Mouse (Mus musculus) cerebral cortex, adult 2 months (tissue): ENCODE results near the gene Hist1h2bf.

Experiments used
- WGBS: fragments of 180-500 bp; shearing (Covaris S2); methylation state at CpG from one replicate; pipeline ENCODE4 v1.1.7; 2018; 5-methylcytosine and 5-hydroxymethylcytosine counted together

Gene Hist1h2bf

DNA sequence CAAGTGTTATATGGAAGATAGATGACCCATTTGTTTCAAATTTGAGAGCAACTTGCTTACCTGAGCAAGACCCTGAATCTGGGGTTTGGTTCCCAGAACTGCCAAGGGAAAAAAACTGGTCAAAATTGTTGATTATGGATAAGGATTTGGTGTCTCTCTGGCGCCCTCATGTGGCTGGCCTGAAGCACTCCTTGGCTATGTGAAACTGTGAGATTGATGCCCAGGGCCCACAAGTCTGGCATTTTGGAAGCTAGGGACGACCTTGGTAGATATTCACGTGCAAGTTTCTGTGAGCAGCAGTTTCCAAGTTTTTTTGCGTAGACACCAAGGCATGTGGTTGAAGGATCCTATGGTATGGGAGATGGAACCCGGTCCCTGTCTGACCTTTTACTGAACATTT, 49.3 kb downstream of the Hist1h2bf start:
- 12% methylated on average over 5 of the region's 5 CpGs for WGBS

DNA sequence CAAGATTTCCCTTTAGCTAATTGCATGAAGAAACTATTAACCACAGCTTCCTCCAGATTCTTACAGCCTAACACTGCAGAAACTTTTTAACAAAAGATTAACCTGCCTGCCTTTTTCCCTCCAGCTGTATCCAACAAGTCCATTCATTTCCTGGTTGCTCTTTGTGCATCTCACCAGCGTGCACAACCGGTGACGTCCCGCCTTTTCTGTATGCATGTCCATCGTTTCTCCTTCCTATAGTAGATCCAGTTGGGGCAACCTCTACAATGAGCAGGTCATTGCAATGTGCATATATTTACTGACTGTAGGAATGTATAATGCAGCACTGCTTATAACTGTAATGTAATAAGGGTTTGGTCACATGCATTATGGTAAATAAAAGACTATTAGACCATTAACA, 50.0 kb downstream of the Hist1h2bf start:
- WGBS: 44% methylated on average over 5 of the region's 5 CpGs
